Mouse (Mus musculus) heart, adult 18-20 months (tissue): ENCODE results near the gene Olfr543. TPM values are rescaled to one million over a fixed set of nuclear protein-coding genes. Genes with fewer than 3 reads are reported as not detected.

ENCODE experiments used
- DNase-seq, 2 experiments: peaks; one replicate each; pipeline ENCODE4 v3.0.0; 2021 to 2022; ENCODE audit warnings: mixed read lengths in 1 of 2
- total RNA-seq, 2 experiments: library from RNA; stranded (reverse); gene quantifications; 2 replicates each; pipeline ENCODE4 v1.2.3; 2021

Gene Olfr543
- total RNA-seq, 2 experiments from 2014 or later = not detected

- no peak for DNase-seq
Observed at GRCm38 (mm10) chr7:102476601-102477000, 4.9 kb downstream of the Olfr543 start.

GRCm38 (mm10) chr7:102472675-102473074, 8.8 kb downstream of the Olfr543 start:
- no peak for DNase-seq

- DNase-seq = no peak
Observed at GRCm38 (mm10) chr7:102467566-102467965, 13.9 kb downstream of the Olfr543 start.

- no peak for DNase-seq
Observed at GRCm38 (mm10) chr7:102458618-102459380, 22.7 kb downstream of the Olfr543 start.

GRCm38 (mm10) chr7:102446438-102446837, 35.0 kb downstream of the Olfr543 start:
- DNase-seq = no peak

- no peak for DNase-seq
Observed at GRCm38 (mm10) chr7:102444301-102444700, 37.2 kb downstream of the Olfr543 start.

GRCm38 (mm10) chr7:102442432-102442831, 39.0 kb downstream of the Olfr543 start:
- no peak for DNase-seq

GRCm38 (mm10) chr7:102441657-102442391, 39.7 kb downstream of the Olfr543 start, which contains the start of gene Rrm1:
Gene Rrm1 (plus strand): TSS chr7:102441695.
- peak; percentile 97 to 98 for DNase-seq

GRCm38 (mm10) chr7:102440822-102441656, 40.4 kb downstream of the Olfr543 start:
- no peak for DNase-seq

- DNase-seq = no peak
Observed at GRCm38 (mm10) chr7:102434344-102434743, 47.1 kb downstream of the Olfr543 start.

Other genes with a start within 250 kb of the Olfr543 start
- 10 to 100 TPM; 19.6 to 26.9 TPM for gene Rhog, start 225.6 kb downstream of the Olfr543 start, total RNA-seq
- gene Stim1, start 213.9 kb downstream of the Olfr543 start, total RNA-seq = 10 to 100 TPM; 20.7 to 25.8 TPM
- gene Rrm1, start 40.0 kb downstream of the Olfr543 start, total RNA-seq = 10 to 100 TPM in 1 of 2 experiments, 1 to 10 TPM in 1; 9.5 to 10.1 TPM
- not detected for gene Olfr544, start 6.6 kb upstream of the Olfr543 start, total RNA-seq
- not detected for gene Olfr545, start 17.9 kb upstream of the Olfr543 start, total RNA-seq
- not detected for gene Olfr547, start 53.1 kb upstream of the Olfr543 start, total RNA-seq
- not detected for gene Olfr548-ps1, start 59.2 kb upstream of the Olfr543 start, total RNA-seq
- gene Olfr549, start 68.2 kb upstream of the Olfr543 start, total RNA-seq = not detected
- gene Trim21, start 83.8 kb upstream of the Olfr543 start, total RNA-seq = 1 to 10 TPM; 5.3 TPM
- gene Olfr550, start 89.8 kb upstream of the Olfr543 start, total RNA-seq = under 1 TPM; 0.05 to 0.18 TPM
- not detected for gene Olfr551, start 110.2 kb upstream of the Olfr543 start, total RNA-seq
- gene Olfr552, start 116.1 kb upstream of the Olfr543 start, total RNA-seq = under 1 TPM; 0.10 to 0.23 TPM
- gene Olfr553, start 136.5 kb upstream of the Olfr543 start, total RNA-seq = not detected
- gene Olfr554, start 156.8 kb upstream of the Olfr543 start, total RNA-seq = not detected
- not detected for gene Olfr555, start 177.1 kb upstream of the Olfr543 start, total RNA-seq
- not detected for gene Olfr556, start 183.2 kb upstream of the Olfr543 start, total RNA-seq
- gene Trim68, start 205.6 kb upstream of the Olfr543 start, total RNA-seq = 1 to 10 TPM; 6.7 to 8.5 TPM
- gene Olfr557, start 214.2 kb upstream of the Olfr543 start, total RNA-seq = not detected
- gene Olfr558, start 220.5 kb upstream of the Olfr543 start, total RNA-seq = 1 to 10 TPM; 2.3 TPM
- not detected for gene Olfr33, start 237.4 kb upstream of the Olfr543 start, total RNA-seq
- gene Olfr559, start 245.8 kb upstream of the Olfr543 start, total RNA-seq = not detected